Mouse (Mus musculus) thymus, adult 2 months (tissue): ENCODE measurements around the gene Cdh16.

Experiments
- CTCF ChIP-seq: fragments of 200-500 bp; IDR thresholded peaks from 2 replicates; pipeline ENCODE4 v1.5.1; 2012; ENCODE audit warnings: mild to moderate bottlenecking, control low read depth, low read length, moderate library complexity, borderline replicate concordance; ENCODE audit not compliant: control insufficient read depth, poor library complexity, insufficient read depth; ENCODE audit errors: extremely low read depth
- POLR2A ChIP-seq: fragments of 200-500 bp; IDR thresholded peaks from 2 replicates; pipeline ENCODE4 v1.6.1; 2012; ENCODE audit warnings: mild to moderate bottlenecking, low read length, control low read depth, moderate library complexity; ENCODE audit not compliant: control insufficient read depth, poor library complexity, insufficient read depth; ENCODE audit errors: extremely low read depth

DNA sequence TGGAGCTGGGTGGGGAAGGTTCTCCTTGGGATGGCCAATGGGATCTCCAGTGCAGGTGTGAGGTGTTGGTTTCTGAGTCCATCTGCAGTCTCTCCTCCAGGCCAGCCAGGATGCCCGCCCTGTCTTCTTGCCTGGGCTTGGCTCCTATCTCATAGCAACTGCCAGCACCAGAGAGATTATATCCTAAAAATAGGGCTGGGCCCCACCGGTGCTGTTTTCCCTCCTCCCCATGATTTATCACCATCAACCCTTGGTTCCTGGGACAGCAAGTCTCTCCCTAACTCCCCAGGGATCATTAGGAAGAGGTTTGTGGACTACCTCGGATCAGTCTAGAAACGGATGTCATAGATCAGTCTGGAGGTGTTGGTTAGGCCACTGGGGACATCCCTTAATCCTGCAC, 11.1 kb downstream of the Cdh16 start:
- TF ChIP-seq POLR2A: no peak
- no peak for TF ChIP-seq CTCF
